7 mouse cellular contexts compared by ENCODE assay signal in genomic region chr6:42323371-42324066, GRCm38 (mm10). TPM values are rescaled to one million over a fixed set of nuclear protein-coding genes. Genes with fewer than 3 reads are reported as not detected.
A peak's percentile ranks its signal among the peaks of the same experiment; 100 is the strongest.
DNase-seq lines count a peak whose midpoint lies in the region; ATAC-seq and TF ChIP-seq lines count a peak whose summit lies in the region.

No protein-coding gene starts in this region.

- peaks cover 46% of the 10 kb centered on the region for H3K27me3 ChIP-seq in liver, embryonic 11.5 days (replicated peaks; ENCODE audit: control insufficient read depth, insufficient read depth, low read length)
- H3K27me3 ChIP-seq in hindbrain, embryonic 13.5 days: no peaks in the 10 kb centered on the region
- H3K27me3 ChIP-seq in midbrain, postnatal 0 days (ENCODE audit: insufficient read depth, low read length): no peaks in the 10 kb centered on the region

- no peaks in the 10 kb centered on the region for H3K9me3 ChIP-seq in liver, embryonic 11.5 days (ENCODE audit: control insufficient read depth, low read length)
- no peaks in the 10 kb centered on the region for H3K9me3 ChIP-seq in hindbrain, embryonic 13.5 days
- H3K9me3 ChIP-seq in midbrain, postnatal 0 days (ENCODE audit: low read length): no peaks in the 10 kb centered on the region

- 0 out of 2 replicates have a peak, but pooled peaks have one; percentile 17 for TF ChIP-seq CTCF in midbrain, postnatal 0 days (IDR thresholded peaks at IDR 0.05)

- ATAC-seq in liver, embryonic 11.5 days (replicated peaks; ENCODE audit: low FRiP score): no peak
- peak; percentile 50 for ATAC-seq in hindbrain, embryonic 13.5 days (ENCODE audit: low FRiP score)
- peak; percentile 34 for ATAC-seq in midbrain, postnatal 0 days (ENCODE audit: low FRiP score)

- no peak overlapping the region for H3K27ac ChIP-seq in liver, embryonic 11.5 days (ENCODE audit: low read depth, low read length)
- H3K27ac ChIP-seq in hindbrain, embryonic 13.5 days: peak overlapping the region; percentile 95
- H3K27ac ChIP-seq in midbrain, postnatal 0 days (ENCODE audit: low read depth, low read length): peak overlapping the region; percentile 71

- DNase-seq in liver, embryonic 11.5 days (ENCODE audit: low spot score): no peak
- no peak for DNase-seq in liver
- peak; percentile 54 to 56 for DNase-seq in cerebellum, postnatal 14 days
- peak; percentile 25 for DNase-seq in midbrain, postnatal 0 days (ENCODE audit: low spot score)
- DNase-seq in frontal cortex, postnatal 14 days (ENCODE audit: low spot score in 2 of 2): no peak
- no peak for DNase-seq in MN1 (ENCODE audit: low spot score)

- peak overlapping the region; percentile 41 for H3K4me3 ChIP-seq in liver, embryonic 11.5 days (ENCODE audit: low read depth, low read length)
- peak overlapping the region; percentile 76 for H3K4me3 ChIP-seq in hindbrain, embryonic 13.5 days
- H3K4me3 ChIP-seq in midbrain, postnatal 0 days (ENCODE audit: low read depth, low read length): peak overlapping the region; percentile 58

- 3% methylated on average over 28 of the region's 28 CpGs for WGBS in liver, embryonic 11.5 days
- under 1% methylated on average over 28 of the region's 28 CpGs for WGBS in hindbrain, embryonic 13.5 days
- under 1% methylated on average over 28 of the region's 28 CpGs for WGBS in midbrain, postnatal 0 days

- peak overlapping the region; percentile 60 for H3K4me2 ChIP-seq in liver, embryonic 11.5 days
- peak overlapping the region; percentile 81 for H3K4me2 ChIP-seq in hindbrain, embryonic 13.5 days
- H3K4me2 ChIP-seq in midbrain, postnatal 0 days (ENCODE audit: low read depth, low read length, poor library complexity, severe bottlenecking): peak overlapping the region; percentile 72

- H3K9ac ChIP-seq in liver, embryonic 11.5 days (ENCODE audit: low read depth, low read length): no peak overlapping the region
- peak overlapping the region; percentile 91 for H3K9ac ChIP-seq in hindbrain, embryonic 13.5 days
- peak overlapping the region; percentile 81 for H3K9ac ChIP-seq in midbrain, postnatal 0 days (replicated peaks; ENCODE audit: low read length, poor library complexity, severe bottlenecking)

- H3K36me3 ChIP-seq in liver, embryonic 11.5 days (ENCODE audit: control insufficient read depth, insufficient read depth, low read length): no peaks in the 10 kb centered on the region
- H3K36me3 ChIP-seq in hindbrain, embryonic 13.5 days: peaks cover 19% of the 10 kb centered on the region
- peaks cover under 1% of the 10 kb centered on the region for H3K36me3 ChIP-seq in midbrain, postnatal 0 days (ENCODE audit: insufficient read depth, low read length)

- H3K4me1 ChIP-seq in liver, embryonic 11.5 days (replicated peaks; ENCODE audit: control insufficient read depth, insufficient read depth, low read length): peaks cover 5% of the 10 kb centered on the region; the same call in 1 of the 2 replicates
- peaks cover 38% of the 10 kb centered on the region for H3K4me1 ChIP-seq in hindbrain, embryonic 13.5 days (replicated peaks)
- no peaks in the 10 kb centered on the region for H3K4me1 ChIP-seq in midbrain, postnatal 0 days (ENCODE audit: insufficient read depth, low read length)

RNA-seq across cellular contexts. Expression of gene Fam131b, which starts 0.9 kb away (rescaled TPM):
- 0.04 and 0.08 TPM in 2 replicates for polyA plus RNA-seq in liver, embryonic 11.5 days (2014; fragmentation: Nextera tagmentation; extraction: Ambion mirVana)
- polyA plus RNA-seq in hindbrain, embryonic 13.5 days (2015; fragmentation: Nextera tagmentation; extraction: Ambion mirVana): 5.8 and 6.7 TPM in 2 replicates
- 55.6 and 59.6 TPM in 2 replicates for total RNA-seq in midbrain, postnatal 0 days (2014; rRNA removed)
- 5.6 and 6.0 TPM in 2 replicates for polyA plus RNA-seq in midbrain, postnatal 0 days (2015; fragmentation: Nextera tagmentation; extraction: Ambion mirVana)

RNA-seq across cellular contexts. Expression of gene Zyx, which starts 25.9 kb away (rescaled TPM):
- polyA plus RNA-seq in liver, embryonic 11.5 days (2014; fragmentation: Nextera tagmentation; extraction: Ambion mirVana): 113 TPM in 2 replicates
- 47.5 and 50.1 TPM in 2 replicates for polyA plus RNA-seq in hindbrain, embryonic 13.5 days (2015; fragmentation: Nextera tagmentation; extraction: Ambion mirVana)
- total RNA-seq in midbrain, postnatal 0 days (2014; rRNA removed): 47.3 and 71.7 TPM in 2 replicates
- polyA plus RNA-seq in midbrain, postnatal 0 days (2015; fragmentation: Nextera tagmentation; extraction: Ambion mirVana): 60.5 and 62.7 TPM in 2 replicates

RNA-seq across cellular contexts. Expression of gene Clcn1, which starts 37.0 kb away (rescaled TPM):
- polyA plus RNA-seq in liver, embryonic 11.5 days (2014; fragmentation: Nextera tagmentation; extraction: Ambion mirVana): 0.23 and 0.29 TPM in 2 replicates
- polyA plus RNA-seq in hindbrain, embryonic 13.5 days (2015; fragmentation: Nextera tagmentation; extraction: Ambion mirVana): 1.5 and 1.6 TPM in 2 replicates
- 1.2 and 2.4 TPM in 2 replicates for total RNA-seq in midbrain, postnatal 0 days (2014; rRNA removed)
- polyA plus RNA-seq in midbrain, postnatal 0 days (2015; fragmentation: Nextera tagmentation; extraction: Ambion mirVana): 1.0 and 1.3 TPM in 2 replicates

RNA-seq across cellular contexts. Expression of gene Epha1, which starts 49.5 kb away (rescaled TPM):
- polyA plus RNA-seq in liver, embryonic 11.5 days (2014; fragmentation: Nextera tagmentation; extraction: Ambion mirVana): 1.1 and 1.4 TPM in 2 replicates
- polyA plus RNA-seq in hindbrain, embryonic 13.5 days (2015; fragmentation: Nextera tagmentation; extraction: Ambion mirVana): 0.31 and 0.68 TPM in 2 replicates
- total RNA-seq in midbrain, postnatal 0 days (2014; rRNA removed): 0.71 and 1.1 TPM in 2 replicates
- polyA plus RNA-seq in midbrain, postnatal 0 days (2015; fragmentation: Nextera tagmentation; extraction: Ambion mirVana): 0.58 and 0.74 TPM in 2 replicates

RNA-seq across cellular contexts. Expression of gene Casp2, which starts 58.7 kb away (rescaled TPM):
- polyA plus RNA-seq in liver, embryonic 11.5 days (2014; fragmentation: Nextera tagmentation; extraction: Ambion mirVana): 44.5 and 46.1 TPM in 2 replicates
- polyA plus RNA-seq in hindbrain, embryonic 13.5 days (2015; fragmentation: Nextera tagmentation; extraction: Ambion mirVana): 43.5 and 47.5 TPM in 2 replicates
- total RNA-seq in midbrain, postnatal 0 days (2014; rRNA removed): 42.6 and 50.7 TPM in 2 replicates
- 17.9 and 18.4 TPM in 2 replicates for polyA plus RNA-seq in midbrain, postnatal 0 days (2015; fragmentation: Nextera tagmentation; extraction: Ambion mirVana)

Comparison
In these comparisons a context has a peak if more than half of its experiments do, and no peak if none do; other contexts are left out.
1. DNase-seq: peak in cerebellum, postnatal 14 days (2 of 2) and midbrain, postnatal 0 days (single experiment); none in liver, embryonic 11.5 days (single experiment), liver (single experiment), frontal cortex, postnatal 14 days (0 of 2) and MN1 (single experiment).
2. Peak in every context shown above with its lines, with median percentiles within 50 percentile points of each other: H3K4me2 ChIP-seq and H3K4me3 ChIP-seq.